Mouse (Mus musculus) MEL (cell line): ENCODE data around the gene Bcas3. TPM values are rescaled to one million over a fixed set of nuclear protein-coding genes. Genes with fewer than 3 reads are reported as not detected.

Experiments
- DNase-seq: peaks from one replicate; pipeline ENCODE4 v3.0.0; 2011; ENCODE audit warnings: low read depth, low spot score
- H3K27ac ChIP-seq: 2 replicates; pipeline ENCODE4 v1.5.1; 2012; ENCODE audit warnings: low read depth, mild to moderate bottlenecking, control low read depth, low read length, moderate library complexity; ENCODE audit not compliant: control insufficient read depth
- H3K27me3 ChIP-seq, 2 experiments: fragments of 150-350 bp in 1 of 2; sonication (generic) in 1 of 2; 2 replicates each; pipeline ENCODE4 v1.6.1; 2012; ENCODE audit warnings: low read length in 2 of 2, mild to moderate bottlenecking in 2 of 2, improper control_type of control experiment in 1 of 2, moderate library complexity in 1 of 2; ENCODE audit not compliant: insufficient read depth in 2 of 2, control insufficient read depth in 1 of 2
- H3K36me3 ChIP-seq, 2 experiments: 2 replicates each; pipeline ENCODE4 v1.6.1; 2012 to 2014; ENCODE audit warnings: low read length in 2 of 2, improper control_type of control experiment in 1 of 2, inconsistent platforms in 1 of 2, mild to moderate bottlenecking in 1 of 2; ENCODE audit not compliant: insufficient read depth in 2 of 2, control insufficient read depth in 1 of 2
- H3K4me1 ChIP-seq, 2 experiments: fragments of 150-350 bp in 1 of 2; sonication (generic) in 1 of 2; 2 replicates each; pipeline ENCODE4 v1.6.1; 2012; ENCODE audit warnings: low read length in 2 of 2, improper control_type of control experiment in 1 of 2, mild to moderate bottlenecking in 1 of 2; ENCODE audit not compliant: insufficient read depth in 2 of 2, control insufficient read depth in 1 of 2
- H3K4me3 ChIP-seq, 2 experiments: fragments of 150-350 bp in 1 of 2; sonication (generic) in 1 of 2; 2 replicates each; pipeline ENCODE4 v1.5.1; 2012; ENCODE audit warnings: low read depth in 2 of 2, low read length in 2 of 2, mild to moderate bottlenecking in 2 of 2, moderate library complexity in 2 of 2, control low read depth in 1 of 2, improper control_type of control experiment in 1 of 2; ENCODE audit not compliant: control insufficient read depth in 1 of 2, insufficient read depth in 1 of 2
- H3K79me2 ChIP-seq: 2 replicates; pipeline ENCODE4 v1.6.1; 2012; ENCODE audit warnings: mild to moderate bottlenecking, low read length, moderate library complexity; ENCODE audit not compliant: control insufficient read depth, poor library complexity, insufficient read depth
- H3K9ac ChIP-seq: 2 replicates; pipeline ENCODE4 v1.6.1; 2012; ENCODE audit warnings: low read depth, mild to moderate bottlenecking, control low read depth, low read length, moderate library complexity; ENCODE audit not compliant: control insufficient read depth, poor library complexity, severe bottlenecking
- H3K9me3 ChIP-seq: fragments of 150-350 bp; sonication (generic); replicated peaks from 2 replicates; pipeline ENCODE4 v1.6.1; 2012; ENCODE audit warnings: mild to moderate bottlenecking, low read length, improper control_type of control experiment, moderate library complexity; ENCODE audit not compliant: insufficient read depth
- BHLHE40 ChIP-seq: IDR thresholded peaks from 2 replicates; pipeline ENCODE4 v1.6.1; 2012; ENCODE audit warnings: low read depth, mild to moderate bottlenecking, inconsistent platforms, low read length, improper control_type of control experiment, borderline replicate concordance
- CHD1 ChIP-seq: IDR thresholded peaks from 2 replicates; pipeline ENCODE4 v1.6.1; 2012; ENCODE audit warnings: low read depth, mild to moderate bottlenecking, inconsistent platforms, low read length, improper control_type of control experiment
- CHD2 ChIP-seq: IDR thresholded peaks from 2 replicates; pipeline ENCODE4 v1.6.1; 2011; ENCODE audit warnings: low read length, improper control_type of control experiment
- CTCF ChIP-seq, 3 experiments: IDR thresholded peaks in 2 of 3; conservative IDR thresholded peaks in 1 of 3; 2 replicates each; pipeline ENCODE4 v1.5.1; 2011 to 2012; ENCODE audit warnings: low read length in 3 of 3, low read depth in 2 of 3, mild to moderate bottlenecking in 2 of 3, improper control_type of control experiment in 1 of 3, inconsistent platforms in 1 of 3, mixed read lengths in 1 of 3, moderate library complexity in 1 of 3; ENCODE audit not compliant: control insufficient read depth in 1 of 3, insufficient read depth in 1 of 3, poor library complexity in 1 of 3, severe bottlenecking in 1 of 3
- ELF1 ChIP-seq: IDR thresholded peaks from 2 replicates; pipeline ENCODE4 v1.6.1; 2014; ENCODE audit warnings: low read depth, mild to moderate bottlenecking, inconsistent platforms, low read length, improper control_type of control experiment, moderate library complexity
- EP300 ChIP-seq, 2 experiments: IDR thresholded peaks; 2 replicates each; pipeline ENCODE4 v1.6.1; 2011; ENCODE audit warnings: improper control_type of control experiment in 2 of 2, low read length in 2 of 2, low read depth in 1 of 2, mild to moderate bottlenecking in 1 of 2
- ETS1 ChIP-seq: IDR thresholded peaks from 2 replicates; pipeline ENCODE4 v1.6.1; 2012; ENCODE audit warnings: low read depth, mild to moderate bottlenecking, inconsistent platforms, low read length, improper control_type of control experiment, moderate library complexity
- GABPA ChIP-seq: IDR thresholded peaks from 2 replicates; pipeline ENCODE4 v1.6.1; 2012; ENCODE audit warnings: low read depth, mild to moderate bottlenecking, inconsistent platforms, low read length, improper control_type of control experiment, moderate library complexity
- GATA1 ChIP-seq: IDR thresholded peaks from 2 replicates; pipeline ENCODE4 v1.6.1; 2011; ENCODE audit warnings: low read depth, low read length, improper control_type of control experiment
- HCFC1 ChIP-seq: IDR thresholded peaks from 2 replicates; pipeline ENCODE4 v1.6.1; 2012; ENCODE audit warnings: low read depth, mild to moderate bottlenecking, inconsistent platforms, low read length, improper control_type of control experiment, moderate library complexity
- MAX ChIP-seq: IDR thresholded peaks from 2 replicates; pipeline ENCODE4 v1.6.1; 2011; ENCODE audit warnings: low read length, improper control_type of control experiment
- MAZ ChIP-seq: IDR thresholded peaks from 2 replicates; pipeline ENCODE4 v1.6.1; 2012; ENCODE audit warnings: low read depth, mild to moderate bottlenecking, inconsistent platforms, low read length, improper control_type of control experiment
- MEF2A ChIP-seq: IDR thresholded peaks from 2 replicates; pipeline ENCODE4 v1.6.1; 2014; ENCODE audit warnings: low read depth, mild to moderate bottlenecking, inconsistent platforms, low read length, improper control_type of control experiment; ENCODE audit not compliant: poor library complexity, insufficient replicate concordance, severe bottlenecking; ENCODE audit errors: extremely low read depth
- MYB ChIP-seq: IDR thresholded peaks from 2 replicates; pipeline ENCODE4 v1.6.1; 2011; ENCODE audit warnings: mild to moderate bottlenecking, low read depth, low read length, improper control_type of control experiment
- MYC ChIP-seq: IDR thresholded peaks from 2 replicates; pipeline ENCODE4 v1.6.1; 2011; ENCODE audit warnings: low read depth, mild to moderate bottlenecking, low read length, improper control_type of control experiment, moderate library complexity
- NRF1 ChIP-seq: IDR thresholded peaks from 2 replicates; pipeline ENCODE4 v1.6.1; 2014; ENCODE audit warnings: low read depth, mild to moderate bottlenecking, inconsistent platforms, low read length, improper control_type of control experiment, moderate library complexity; ENCODE audit not compliant: poor library complexity, insufficient read depth, severe bottlenecking
- POLR2A ChIP-seq, 2 experiments: IDR thresholded peaks; 2 replicates each; pipeline ENCODE4 v1.6.1; 2011 to 2012; ENCODE audit warnings: low read length in 2 of 2, mild to moderate bottlenecking in 2 of 2, control low read depth in 1 of 2, improper control_type of control experiment in 1 of 2, low read depth in 1 of 2, moderate library complexity in 1 of 2; ENCODE audit not compliant: control insufficient read depth in 1 of 2, insufficient read depth in 1 of 2, poor library complexity in 1 of 2
- POLR2AphosphoS2 ChIP-seq: IDR thresholded peaks from 2 replicates; pipeline ENCODE4 v1.6.1; 2011; ENCODE audit warnings: low read length, improper control_type of control experiment
- RCOR1 ChIP-seq: IDR thresholded peaks from 2 replicates; pipeline ENCODE4 v1.6.1; 2012; ENCODE audit warnings: low read depth, mild to moderate bottlenecking, inconsistent platforms, low read length, improper control_type of control experiment
- SIN3A ChIP-seq: IDR thresholded peaks from 2 replicates; pipeline ENCODE4 v1.6.1; 2012; ENCODE audit warnings: low read length, improper control_type of control experiment, inconsistent platforms
- SMC3 ChIP-seq: IDR thresholded peaks from 2 replicates; pipeline ENCODE4 v1.6.1; 2011; ENCODE audit warnings: low read depth, low read length, improper control_type of control experiment
- TCF12 ChIP-seq: IDR thresholded peaks from 2 replicates; pipeline ENCODE4 v1.6.1; 2014; ENCODE audit warnings: low read depth, mild to moderate bottlenecking, inconsistent platforms, low read length, improper control_type of control experiment, moderate library complexity
- USF2 ChIP-seq, 2 experiments: IDR thresholded peaks; 2 replicates each; pipeline ENCODE4 v1.6.1; 2011 to 2012; ENCODE audit warnings: improper control_type of control experiment in 2 of 2, low read length in 2 of 2, borderline replicate concordance in 1 of 2, inconsistent platforms in 1 of 2, low read depth in 1 of 2, mild to moderate bottlenecking in 1 of 2; ENCODE audit not compliant: insufficient read depth in 1 of 2
- ZKSCAN1 ChIP-seq: IDR thresholded peaks from 2 replicates; pipeline ENCODE4 v1.6.1; 2012; ENCODE audit warnings: low read depth, mild to moderate bottlenecking, inconsistent platforms, low read length, improper control_type of control experiment, moderate library complexity
- polyA plus RNA-seq, 2 experiments: library from polyadenylated mRNA; stranded (reverse) in 1 of 2; unstranded in 1 of 2; fragments of >175 nt in 1 of 2; fragments of >200 nt in 1 of 2; gene quantifications; 2 replicates each; pipeline versions ENCODE4 v1.2.1 to v1.2.4; 2012; ENCODE audit warnings: low replicate concordance in 2 of 2, low read depth in 1 of 2; ENCODE audit not compliant: insufficient read length in 2 of 2, insufficient read depth in 1 of 2, missing spikeins in 1 of 2
- total RNA-seq: library from RNA; depleted of rRNA; stranded (reverse); fragments of 300-350 nt; gene quantifications from 2 replicates; pipeline ENCODE4 v1.2.3, GENCODE M21; 2012

The Bcas3 gene
- total and polyA plus RNA-seq, 3 experiments: 8.6 to 14.7 TPM; not detected in 1

- no peak overlapping the region for H3K4me3 ChIP-seq
- H3K36me3 ChIP-seq: no peaks in the 10 kb centered on the region
- H3K27ac ChIP-seq: no peak overlapping the region
- H3K9me3 ChIP-seq: no peaks in the 10 kb centered on the region
- TF ChIP-seq NRF1: no peak
- no peak for TF ChIP-seq SMC3
- no peak for TF ChIP-seq POLR2AphosphoS2
- no peak for TF ChIP-seq CHD2
- no peak for TF ChIP-seq SIN3A
- TF ChIP-seq RCOR1: no peak
- no peak for TF ChIP-seq POLR2A (IDR thresholded peaks at IDR 0.05; ENCODE audit: control insufficient read depth in 1 of 2, insufficient read depth in 1 of 2, low read depth in 1 of 2, low read length in 2 of 2, poor library complexity in 1 of 2)
- no peak for TF ChIP-seq MAX
- TF ChIP-seq MYC: no peak
- TF ChIP-seq ETS1: no peak
- no peak for TF ChIP-seq TCF12
- TF ChIP-seq BHLHE40: no peak
- no peak for TF ChIP-seq MYB
- TF ChIP-seq HCFC1: no peak
- no peak for TF ChIP-seq MAZ
- no peak for TF ChIP-seq ZKSCAN1
- TF ChIP-seq CTCF (IDR thresholded peaks at IDR 0.05 in 2 of 3, conservative IDR thresholded peaks at IDR 0.05 in 1 of 3; ENCODE audit: control insufficient read depth in 1 of 3, insufficient read depth in 1 of 3, low read depth in 2 of 3, low read length in 3 of 3, poor library complexity in 1 of 3, severe bottlenecking in 1 of 3): no peak
- TF ChIP-seq CHD1: no peak
- H3K9ac ChIP-seq: no peak overlapping the region
- no peak for DNase-seq
- H3K79me2 ChIP-seq: no peaks in the 10 kb centered on the region
- H3K27me3 ChIP-seq: no peaks in the 10 kb centered on the region
- H3K4me1 ChIP-seq: no peaks in the 10 kb centered on the region
Observed at GRCm38 (mm10) chr11:85430743-85431448, 77.9 kb downstream of the Bcas3 start.

GRCm38 (mm10) chr11:85447375-85447774, 94.4 kb downstream of the Bcas3 start:
- Histone ChIP-seq H3K9ac (no peak overlapping the region), H3K9me3 (no peaks in the 10 kb centered on the region), H3K79me2 (no peaks in the 10 kb centered on the region), H3K4me3 (no peak overlapping the region), H3K4me1 (no peaks in the 10 kb centered on the region), H3K36me3 (no peaks in the 10 kb centered on the region), H3K27me3 (no peaks in the 10 kb centered on the region), H3K27ac (no peak overlapping the region)
- TF ChIP-seq ZKSCAN1 (no peak), HCFC1 (no peak), TCF12 (no peak), ETS1 (no peak), CTCF (IDR thresholded peaks at IDR 0.05 in 2 of 3, conservative IDR thresholded peaks at IDR 0.05 in 1 of 3; ENCODE audit: control insufficient read depth in 1 of 3, insufficient read depth in 1 of 3, low read depth in 2 of 3, low read length in 3 of 3, poor library complexity in 1 of 3, severe bottlenecking in 1 of 3) (no peak), POLR2AphosphoS2 (no peak), GABPA (no peak), MYB (no peak), RCOR1 (no peak), GATA1 (no peak), MAZ (no peak), MAX (no peak), MEF2A (no peak), USF2 (IDR thresholded peaks at IDR 0.05; ENCODE audit: borderline replicate concordance in 1 of 2, insufficient read depth in 1 of 2, low read depth in 1 of 2, low read length in 2 of 2) (no peak), EP300 (IDR thresholded peaks at IDR 0.05; ENCODE audit: low read depth in 1 of 2, low read length in 2 of 2) (no peak), CHD2 (no peak), ELF1 (no peak)
- DNase-seq: no peak
